Mouse (Mus musculus) MEL (cell line): ENCODE data around the gene Gm20388. TPM values are rescaled to one million over a fixed set of nuclear protein-coding genes. Genes with fewer than 3 reads are reported as not detected.

ENCODE experiments used
- DNase-seq: peaks from one replicate; pipeline ENCODE4 v3.0.0; 2011; ENCODE audit warnings: low read depth, low spot score
- H3K27ac ChIP-seq: 2 replicates; pipeline ENCODE4 v1.5.1; 2012; ENCODE audit warnings: low read depth, mild to moderate bottlenecking, control low read depth, low read length, moderate library complexity; ENCODE audit not compliant: control insufficient read depth
- H3K27me3 ChIP-seq, 2 experiments: fragments of 150-350 bp in 1 of 2; sonication (generic) in 1 of 2; 2 replicates each; pipeline ENCODE4 v1.6.1; 2012; ENCODE audit warnings: low read length in 2 of 2, mild to moderate bottlenecking in 2 of 2, improper control_type of control experiment in 1 of 2, moderate library complexity in 1 of 2; ENCODE audit not compliant: insufficient read depth in 2 of 2, control insufficient read depth in 1 of 2
- H3K36me3 ChIP-seq, 2 experiments: 2 replicates each; pipeline ENCODE4 v1.6.1; 2012 to 2014; ENCODE audit warnings: low read length in 2 of 2, improper control_type of control experiment in 1 of 2, inconsistent platforms in 1 of 2, mild to moderate bottlenecking in 1 of 2; ENCODE audit not compliant: insufficient read depth in 2 of 2, control insufficient read depth in 1 of 2
- H3K4me1 ChIP-seq, 2 experiments: fragments of 150-350 bp in 1 of 2; sonication (generic) in 1 of 2; 2 replicates each; pipeline ENCODE4 v1.6.1; 2012; ENCODE audit warnings: low read length in 2 of 2, improper control_type of control experiment in 1 of 2, mild to moderate bottlenecking in 1 of 2; ENCODE audit not compliant: insufficient read depth in 2 of 2, control insufficient read depth in 1 of 2
- H3K4me3 ChIP-seq, 2 experiments: fragments of 150-350 bp in 1 of 2; sonication (generic) in 1 of 2; 2 replicates each; pipeline ENCODE4 v1.5.1; 2012; ENCODE audit warnings: low read depth in 2 of 2, low read length in 2 of 2, mild to moderate bottlenecking in 2 of 2, moderate library complexity in 2 of 2, control low read depth in 1 of 2, improper control_type of control experiment in 1 of 2; ENCODE audit not compliant: control insufficient read depth in 1 of 2, insufficient read depth in 1 of 2
- H3K79me2 ChIP-seq: 2 replicates; pipeline ENCODE4 v1.6.1; 2012; ENCODE audit warnings: mild to moderate bottlenecking, low read length, moderate library complexity; ENCODE audit not compliant: control insufficient read depth, poor library complexity, insufficient read depth
- H3K9ac ChIP-seq: 2 replicates; pipeline ENCODE4 v1.6.1; 2012; ENCODE audit warnings: low read depth, mild to moderate bottlenecking, control low read depth, low read length, moderate library complexity; ENCODE audit not compliant: control insufficient read depth, poor library complexity, severe bottlenecking
- H3K9me3 ChIP-seq: fragments of 150-350 bp; sonication (generic); replicated peaks from 2 replicates; pipeline ENCODE4 v1.6.1; 2012; ENCODE audit warnings: mild to moderate bottlenecking, low read length, improper control_type of control experiment, moderate library complexity; ENCODE audit not compliant: insufficient read depth
- BHLHE40 ChIP-seq: IDR thresholded peaks from 2 replicates; pipeline ENCODE4 v1.6.1; 2012; ENCODE audit warnings: low read depth, mild to moderate bottlenecking, inconsistent platforms, low read length, improper control_type of control experiment, borderline replicate concordance
- CHD2 ChIP-seq: IDR thresholded peaks from 2 replicates; pipeline ENCODE4 v1.6.1; 2011; ENCODE audit warnings: low read length, improper control_type of control experiment
- CTCF ChIP-seq, 3 experiments: IDR thresholded peaks in 2 of 3; conservative IDR thresholded peaks in 1 of 3; 2 replicates each; pipeline ENCODE4 v1.5.1; 2011 to 2012; ENCODE audit warnings: low read length in 3 of 3, low read depth in 2 of 3, mild to moderate bottlenecking in 2 of 3, improper control_type of control experiment in 1 of 3, inconsistent platforms in 1 of 3, mixed read lengths in 1 of 3, moderate library complexity in 1 of 3; ENCODE audit not compliant: control insufficient read depth in 1 of 3, insufficient read depth in 1 of 3, poor library complexity in 1 of 3, severe bottlenecking in 1 of 3
- E2F4 ChIP-seq: IDR thresholded peaks from 2 replicates; pipeline ENCODE4 v1.6.1; 2011; ENCODE audit warnings: low read depth, low read length, improper control_type of control experiment, borderline replicate concordance
- ELF1 ChIP-seq: IDR thresholded peaks from 2 replicates; pipeline ENCODE4 v1.6.1; 2014; ENCODE audit warnings: low read depth, mild to moderate bottlenecking, inconsistent platforms, low read length, improper control_type of control experiment, moderate library complexity
- ETS1 ChIP-seq: IDR thresholded peaks from 2 replicates; pipeline ENCODE4 v1.6.1; 2012; ENCODE audit warnings: low read depth, mild to moderate bottlenecking, inconsistent platforms, low read length, improper control_type of control experiment, moderate library complexity
- JUND ChIP-seq: IDR thresholded peaks from 2 replicates; pipeline ENCODE4 v1.6.1; 2011; ENCODE audit warnings: low read depth, mild to moderate bottlenecking, improper control_type of control experiment, low read length
- KAT2A ChIP-seq: conservative IDR thresholded peaks from 2 replicates; pipeline ENCODE4 v1.6.1; 2012; ENCODE audit warnings: low read depth, low read length, improper control_type of control experiment, inconsistent platforms
- MAX ChIP-seq: IDR thresholded peaks from 2 replicates; pipeline ENCODE4 v1.6.1; 2011; ENCODE audit warnings: low read length, improper control_type of control experiment
- MAZ ChIP-seq: IDR thresholded peaks from 2 replicates; pipeline ENCODE4 v1.6.1; 2012; ENCODE audit warnings: low read depth, mild to moderate bottlenecking, inconsistent platforms, low read length, improper control_type of control experiment
- MEF2A ChIP-seq: IDR thresholded peaks from 2 replicates; pipeline ENCODE4 v1.6.1; 2014; ENCODE audit warnings: low read depth, mild to moderate bottlenecking, inconsistent platforms, low read length, improper control_type of control experiment; ENCODE audit not compliant: poor library complexity, insufficient replicate concordance, severe bottlenecking; ENCODE audit errors: extremely low read depth
- MXI1 ChIP-seq: IDR thresholded peaks from 2 replicates; pipeline ENCODE4 v1.6.1; 2011; ENCODE audit warnings: mild to moderate bottlenecking, low read depth, low read length, improper control_type of control experiment
- NRF1 ChIP-seq: IDR thresholded peaks from 2 replicates; pipeline ENCODE4 v1.6.1; 2014; ENCODE audit warnings: low read depth, mild to moderate bottlenecking, inconsistent platforms, low read length, improper control_type of control experiment, moderate library complexity; ENCODE audit not compliant: poor library complexity, insufficient read depth, severe bottlenecking
- POLR2A ChIP-seq, 2 experiments: IDR thresholded peaks; 2 replicates each; pipeline ENCODE4 v1.6.1; 2011 to 2012; ENCODE audit warnings: low read length in 2 of 2, mild to moderate bottlenecking in 2 of 2, control low read depth in 1 of 2, improper control_type of control experiment in 1 of 2, low read depth in 1 of 2, moderate library complexity in 1 of 2; ENCODE audit not compliant: control insufficient read depth in 1 of 2, insufficient read depth in 1 of 2, poor library complexity in 1 of 2
- POLR2AphosphoS2 ChIP-seq: IDR thresholded peaks from 2 replicates; pipeline ENCODE4 v1.6.1; 2011; ENCODE audit warnings: low read length, improper control_type of control experiment
- RAD21 ChIP-seq: IDR thresholded peaks from 2 replicates; pipeline ENCODE4 v1.6.1; 2011; ENCODE audit warnings: mild to moderate bottlenecking, low read depth, low read length, improper control_type of control experiment
- SIN3A ChIP-seq: IDR thresholded peaks from 2 replicates; pipeline ENCODE4 v1.6.1; 2012; ENCODE audit warnings: low read length, improper control_type of control experiment, inconsistent platforms
- TCF12 ChIP-seq: IDR thresholded peaks from 2 replicates; pipeline ENCODE4 v1.6.1; 2014; ENCODE audit warnings: low read depth, mild to moderate bottlenecking, inconsistent platforms, low read length, improper control_type of control experiment, moderate library complexity
- USF1 ChIP-seq: IDR thresholded peaks from 2 replicates; pipeline ENCODE4 v1.6.1; 2014; ENCODE audit warnings: low read depth, mild to moderate bottlenecking, inconsistent platforms, low read length, improper control_type of control experiment, moderate library complexity
- USF2 ChIP-seq, 2 experiments: IDR thresholded peaks; 2 replicates each; pipeline ENCODE4 v1.6.1; 2011 to 2012; ENCODE audit warnings: improper control_type of control experiment in 2 of 2, low read length in 2 of 2, borderline replicate concordance in 1 of 2, inconsistent platforms in 1 of 2, low read depth in 1 of 2, mild to moderate bottlenecking in 1 of 2; ENCODE audit not compliant: insufficient read depth in 1 of 2
- ZC3H11A ChIP-seq: IDR thresholded peaks from 2 replicates; pipeline ENCODE4 v1.6.1; 2012; ENCODE audit warnings: low read depth, mild to moderate bottlenecking, inconsistent platforms, low read length, improper control_type of control experiment
- ZKSCAN1 ChIP-seq: IDR thresholded peaks from 2 replicates; pipeline ENCODE4 v1.6.1; 2012; ENCODE audit warnings: low read depth, mild to moderate bottlenecking, inconsistent platforms, low read length, improper control_type of control experiment, moderate library complexity
- ZMIZ1 ChIP-seq: IDR thresholded peaks from 2 replicates; pipeline ENCODE4 v1.6.1; 2012; ENCODE audit warnings: low read depth, mild to moderate bottlenecking, inconsistent platforms, low read length, improper control_type of control experiment, moderate library complexity
- ZNF384 ChIP-seq: IDR thresholded peaks from 2 replicates; pipeline ENCODE4 v1.6.1; 2012; ENCODE audit warnings: low read depth, mild to moderate bottlenecking, inconsistent platforms, low read length, improper control_type of control experiment
- polyA plus RNA-seq, 2 experiments: library from polyadenylated mRNA; stranded (reverse) in 1 of 2; unstranded in 1 of 2; fragments of >175 nt in 1 of 2; fragments of >200 nt in 1 of 2; gene quantifications; 2 replicates each; pipeline versions ENCODE4 v1.2.1 to v1.2.4; 2012; ENCODE audit warnings: low replicate concordance in 2 of 2, low read depth in 1 of 2; ENCODE audit not compliant: insufficient read length in 2 of 2, insufficient read depth in 1 of 2, missing spikeins in 1 of 2
- total RNA-seq: library from RNA; depleted of rRNA; stranded (reverse); fragments of 300-350 nt; gene quantifications from 2 replicates; pipeline ENCODE4 v1.2.3, GENCODE M21; 2012

Gene Gm20388
- total and polyA plus RNA-seq, 3 experiments: 11.1 to 17.8 TPM; not detected in 1

GRCm38 (mm10) chr8:122880302-122880701, 2969.7 kb downstream of the Gm20388 start:
- no peaks in the 10 kb centered on the region for H3K4me1 ChIP-seq
- H3K4me3 ChIP-seq: no peak overlapping the region
- DNase-seq: no peak
- H3K36me3 ChIP-seq: peaks cover 0 to 7% of the 10 kb centered on the region in 2 experiments; a peak in 2 of 4 replicates
- no peak overlapping the region for H3K27ac ChIP-seq
- H3K79me2 ChIP-seq: no peaks in the 10 kb centered on the region
- TF ChIP-seq ZMIZ1 (no peak), USF1 (no peak), CHD2 (no peak)
- no peaks in the 10 kb centered on the region for H3K9me3 ChIP-seq
- no peaks in the 10 kb centered on the region for H3K27me3 ChIP-seq
- no peak overlapping the region for H3K9ac ChIP-seq

- Histone ChIP-seq H3K27ac (no peak overlapping the region), H3K9me3 (no peaks in the 10 kb centered on the region), H3K4me1 (no peaks in the 10 kb centered on the region), H3K36me3 (peaks cover 0 to 20% of the 10 kb centered on the region in 2 experiments; a peak in 2 of 4 replicates), H3K79me2 (no peaks in the 10 kb centered on the region), H3K4me3 (no peak overlapping the region), H3K9ac (no peak overlapping the region), H3K27me3 (no peaks in the 10 kb centered on the region)
- TF ChIP-seq POLR2AphosphoS2 (no peak), MAX (no peak), USF2 (IDR thresholded peaks at IDR 0.05; ENCODE audit: borderline replicate concordance in 1 of 2, insufficient read depth in 1 of 2, low read depth in 1 of 2, low read length in 2 of 2) (no peak), MXI1 (no peak), CTCF (IDR thresholded peaks at IDR 0.05 in 2 of 3, conservative IDR thresholded peaks at IDR 0.05 in 1 of 3; ENCODE audit: control insufficient read depth in 1 of 3, insufficient read depth in 1 of 3, low read depth in 2 of 3, low read length in 3 of 3, poor library complexity in 1 of 3, severe bottlenecking in 1 of 3) (no peak), ZNF384 (no peak), ETS1 (no peak), ELF1 (no peak), POLR2A (IDR thresholded peaks at IDR 0.05; ENCODE audit: control insufficient read depth in 1 of 2, insufficient read depth in 1 of 2, low read depth in 1 of 2, low read length in 2 of 2, poor library complexity in 1 of 2) (no peak)
- DNase-seq: no peak
Measured at GRCm38 (mm10) chr8:122883671-122884070, 2973.0 kb downstream of the Gm20388 start.

DNA sequence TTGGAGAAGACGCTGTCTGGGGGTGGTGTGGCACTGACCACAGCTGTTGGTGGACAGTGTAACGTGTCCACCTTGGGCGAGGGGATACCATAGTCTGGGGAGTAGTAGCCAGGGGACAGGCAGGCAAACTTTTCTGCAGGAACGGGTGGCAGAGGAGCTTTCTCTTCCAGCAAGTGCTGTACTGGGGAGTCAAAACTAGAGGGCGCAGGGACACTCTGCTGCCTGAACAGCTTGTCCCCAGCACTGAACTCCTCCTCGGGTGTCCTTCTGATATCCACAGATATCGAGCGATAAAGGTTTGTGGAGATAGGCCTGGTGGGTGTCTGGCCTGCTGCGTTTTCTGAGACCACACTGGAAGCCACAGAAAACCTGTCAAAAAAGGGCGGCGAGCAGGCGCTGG, 2980.8 kb downstream of the Gm20388 start:
- Histone ChIP-seq H3K4me3 (no peak overlapping the region), H3K9me3 (no peaks in the 10 kb centered on the region)
- no peak for DNase-seq
- no peak for TF ChIP-seq ZC3H11A
- TF ChIP-seq KAT2A: no peak
- no peak for TF ChIP-seq BHLHE40
- no peak for TF ChIP-seq ETS1
- TF ChIP-seq JUND: no peak
- TF ChIP-seq NRF1: no peak
- no peak for TF ChIP-seq CHD2
- TF ChIP-seq MAZ: no peak
- TF ChIP-seq ELF1: no peak
- no peak for TF ChIP-seq ZKSCAN1
- TF ChIP-seq E2F4: no peak
- TF ChIP-seq SIN3A: no peak
- no peak for TF ChIP-seq MAX
- TF ChIP-seq MEF2A: no peak
- TF ChIP-seq USF2 (IDR thresholded peaks at IDR 0.05; ENCODE audit: borderline replicate concordance in 1 of 2, insufficient read depth in 1 of 2, low read depth in 1 of 2, low read length in 2 of 2): no peak
- no peak for TF ChIP-seq MXI1
- TF ChIP-seq ZNF384: no peak
- TF ChIP-seq TCF12: no peak
- TF ChIP-seq RAD21: peak; percentile 17
- TF ChIP-seq POLR2A (IDR thresholded peaks at IDR 0.05; ENCODE audit: control insufficient read depth in 1 of 2, insufficient read depth in 1 of 2, low read depth in 1 of 2, low read length in 2 of 2, poor library complexity in 1 of 2): no peak
- TF ChIP-seq CTCF (IDR thresholded peaks at IDR 0.05 in 2 of 3, conservative IDR thresholded peaks at IDR 0.05 in 1 of 3; ENCODE audit: control insufficient read depth in 1 of 3, insufficient read depth in 1 of 3, low read depth in 2 of 3, low read length in 3 of 3, poor library complexity in 1 of 3, severe bottlenecking in 1 of 3): peak in 2 of 3 experiments; percentile 39 to 45; a peak in 4 of 6 replicates

More for the DNA sequence above, 2980.8 kb downstream of the Gm20388 start:
- H3K27me3 ChIP-seq: no peaks in the 10 kb centered on the region
- peaks cover 0 to 26% of the 10 kb centered on the region in 2 experiments; a peak in 2 of 4 replicates for H3K36me3 ChIP-seq
- H3K79me2 ChIP-seq: no peaks in the 10 kb centered on the region
- H3K4me1 ChIP-seq: no peaks in the 10 kb centered on the region
- no peak overlapping the region for H3K27ac ChIP-seq
- H3K9ac ChIP-seq: no peak overlapping the region
